Mouse (Mus musculus): ENCODE results near the gene Acbd3.

GRCm38 (mm10) chr1:180791821-180792480 is 66.1 kb downstream of the Acbd3 start:
- TF ChIP-seq CTCF (IDR thresholded peaks at IDR 0.05; ENCODE audit: borderline replicate concordance, control insufficient read depth, extremely low read depth, insufficient read depth, low read length, poor library complexity) (no peak), POLR2A (IDR thresholded peaks at IDR 0.05; ENCODE audit: control insufficient read depth, extremely low read depth, insufficient read depth, low read length, poor library complexity) (no peak)

Data from thymus, adult 2 months (tissue).